Mouse (Mus musculus): ENCODE data around the gene Nrbp1.
"Not testable (repeated sequence)": the region's sequence is repeated elsewhere in the genome, so short reads cannot be mapped to it uniquely, and the experiment has no call there.

Nrbp1 gene

DNA sequence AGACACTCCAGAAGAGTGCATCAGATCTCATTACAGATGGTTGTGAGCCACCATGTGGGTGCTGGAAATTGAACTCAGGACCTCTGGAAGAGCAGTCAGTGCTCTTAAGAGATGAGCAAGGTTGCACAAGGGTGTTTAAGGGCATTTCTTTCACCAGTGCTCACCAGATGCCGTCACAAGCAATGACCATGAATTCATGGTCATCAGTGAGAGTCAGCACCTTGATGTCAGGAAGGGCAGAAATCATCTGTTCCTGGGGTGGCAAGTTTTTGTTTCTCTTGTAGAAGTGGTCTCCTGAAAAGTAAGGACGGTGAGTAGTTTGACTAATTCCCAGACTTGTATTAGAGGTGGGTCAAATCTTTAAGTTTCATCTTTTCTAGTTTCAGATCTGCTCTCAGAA is 36.8 kb upstream of the Nrbp1 start:
- peak in 1 of 2 experiments; percentile 74 for DNase-seq (ENCODE audit: inconsistent age in 2 of 2, low spot score in 1 of 2)

- peak in 1 of 2 experiments; percentile 53 for DNase-seq (ENCODE audit: inconsistent age in 2 of 2, low spot score in 1 of 2)
Observed at GRCm38 (mm10) chr5:31204421-31204820, 36.2 kb upstream of the Nrbp1 start.

DNA sequence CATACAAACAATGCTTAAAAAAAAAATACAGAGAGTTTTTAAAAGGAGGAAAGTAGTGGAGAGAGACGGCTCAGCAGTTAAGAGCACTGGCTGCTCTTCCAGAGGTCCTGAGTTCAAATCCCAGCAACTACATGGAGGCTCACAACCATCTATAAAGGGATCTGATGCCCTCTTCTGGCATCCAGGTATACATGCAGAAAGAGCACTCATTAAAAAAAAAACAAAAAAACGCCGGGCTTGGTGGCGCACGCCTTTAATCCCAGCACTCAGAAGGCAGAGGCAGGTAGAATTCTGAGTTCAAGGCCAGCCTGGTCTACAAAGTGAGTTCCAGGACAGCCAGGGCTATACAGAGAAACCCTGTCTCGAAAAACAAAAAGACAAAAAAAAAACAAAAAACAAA is 24.1 kb upstream of the Nrbp1 start:
- DNase-seq (ENCODE audit: inconsistent age in 2 of 2, low spot score in 1 of 2), result not testable (repeated sequence)

DNA sequence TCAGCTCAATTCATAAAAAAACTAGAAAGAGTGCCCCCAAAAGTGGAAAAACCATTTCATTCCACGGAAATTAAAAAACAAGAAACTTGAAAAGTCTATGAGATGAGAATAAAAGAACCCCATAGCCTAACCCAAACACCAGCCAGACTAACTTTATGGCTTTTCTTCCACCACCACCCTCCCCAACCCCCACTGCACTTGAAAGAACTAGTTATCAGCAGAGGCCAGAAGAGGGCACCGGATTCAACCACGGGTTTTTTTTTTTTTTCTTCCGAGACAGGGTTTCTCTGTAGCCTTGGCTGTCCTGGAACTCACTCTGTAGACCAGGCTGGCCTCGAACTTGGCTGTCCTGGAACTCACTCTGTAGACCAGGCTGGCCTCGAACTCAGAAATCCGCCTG is 22.4 kb upstream of the Nrbp1 start:
- peak in 1 of 2 experiments; percentile 42 for DNase-seq (ENCODE audit: inconsistent age in 2 of 2, low spot score in 1 of 2)

- DNase-seq (ENCODE audit: inconsistent age in 2 of 2, low spot score in 1 of 2), result no peak
Observed at GRCm38 (mm10) chr5:31219070-31219469, 21.6 kb upstream of the Nrbp1 start.

- no peak for DNase-seq (ENCODE audit: inconsistent age in 2 of 2, low spot score in 1 of 2)
Observed at GRCm38 (mm10) chr5:31219474-31219873, 21.2 kb upstream of the Nrbp1 start.

DNA sequence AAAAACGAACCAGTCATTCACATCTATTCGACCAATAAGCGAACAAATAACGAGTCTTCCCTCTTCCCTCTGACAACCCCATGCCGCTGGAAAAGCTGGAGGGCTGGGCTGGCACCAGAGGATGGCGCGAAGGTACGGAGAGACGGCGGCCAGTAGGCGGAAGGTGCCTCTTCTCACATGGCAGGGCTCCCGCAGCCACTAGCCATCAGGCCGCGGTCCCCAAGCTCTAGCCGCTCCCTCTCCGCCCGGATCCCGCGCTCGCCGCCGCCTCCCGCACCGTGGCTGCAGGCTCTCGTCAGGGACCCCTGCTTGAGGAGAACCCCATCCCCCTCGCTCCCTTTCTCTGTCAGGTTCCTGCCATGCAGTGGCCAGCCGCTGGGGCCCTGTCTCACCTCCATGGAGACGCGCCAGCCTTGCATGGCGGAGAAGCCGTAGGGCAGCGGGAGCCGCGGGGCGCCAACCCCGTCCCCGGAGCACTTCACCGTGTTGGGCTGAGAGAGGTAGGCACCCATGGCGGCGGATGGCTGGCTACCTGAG is 20.7 kb upstream of the Nrbp1 start:
- DNase-seq (ENCODE audit: inconsistent age in 2 of 2, low spot score in 1 of 2), result no peak

GRCm38 (mm10) chr5:31220448-31221303 is 20.0 kb upstream of the Nrbp1 start, which contains the start of gene Ppm1g:
Gene Ppm1g (minus strand): TSS chr5:31220687.
- peak; percentile 98 to 99 for DNase-seq (ENCODE audit: inconsistent age in 2 of 2, low spot score in 1 of 2)

- peak; percentile 60 to 81 for DNase-seq (ENCODE audit: inconsistent age in 2 of 2, low spot score in 1 of 2)
Observed at GRCm38 (mm10) chr5:31221304-31221945, 19.2 kb upstream of the Nrbp1 start.

GRCm38 (mm10) chr5:31222696-31223095 is 18.0 kb upstream of the Nrbp1 start:
- no peak for DNase-seq (ENCODE audit: inconsistent age in 2 of 2, low spot score in 1 of 2)

GRCm38 (mm10) chr5:31226641-31227040 is 14.0 kb upstream of the Nrbp1 start:
- DNase-seq (ENCODE audit: inconsistent age in 2 of 2, low spot score in 1 of 2), result no peak

- no peak for DNase-seq (ENCODE audit: inconsistent age in 2 of 2, low spot score in 1 of 2)
Observed at GRCm38 (mm10) chr5:31241522-31242034, 914 bp downstream of the Nrbp1 start.

DNA sequence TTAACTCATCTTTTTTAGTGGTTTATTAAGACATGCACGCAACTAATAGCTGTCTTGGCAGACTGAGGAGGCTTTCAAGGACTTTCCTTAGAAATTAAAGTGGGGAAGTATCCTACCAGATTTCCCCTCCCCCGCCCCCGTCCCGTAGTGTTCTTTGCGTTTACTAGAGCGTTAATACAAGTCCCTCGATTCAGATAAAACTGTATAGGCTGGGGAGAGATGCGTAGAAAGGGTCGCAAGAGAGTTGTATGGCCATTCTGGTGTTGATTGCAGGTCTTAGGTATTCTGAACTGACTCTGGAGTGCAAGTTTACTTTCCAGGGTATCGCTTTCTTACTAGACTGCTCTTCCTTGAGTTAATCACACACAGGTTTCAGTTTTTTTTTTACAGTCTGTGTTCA is 1.5 kb downstream of the Nrbp1 start:
- DNase-seq (ENCODE audit: inconsistent age in 2 of 2, low spot score in 1 of 2), result no peak

- no peak for DNase-seq (ENCODE audit: inconsistent age in 2 of 2, low spot score in 1 of 2)
Observed at GRCm38 (mm10) chr5:31250716-31251115, 10.1 kb downstream of the Nrbp1 start.

DNA sequence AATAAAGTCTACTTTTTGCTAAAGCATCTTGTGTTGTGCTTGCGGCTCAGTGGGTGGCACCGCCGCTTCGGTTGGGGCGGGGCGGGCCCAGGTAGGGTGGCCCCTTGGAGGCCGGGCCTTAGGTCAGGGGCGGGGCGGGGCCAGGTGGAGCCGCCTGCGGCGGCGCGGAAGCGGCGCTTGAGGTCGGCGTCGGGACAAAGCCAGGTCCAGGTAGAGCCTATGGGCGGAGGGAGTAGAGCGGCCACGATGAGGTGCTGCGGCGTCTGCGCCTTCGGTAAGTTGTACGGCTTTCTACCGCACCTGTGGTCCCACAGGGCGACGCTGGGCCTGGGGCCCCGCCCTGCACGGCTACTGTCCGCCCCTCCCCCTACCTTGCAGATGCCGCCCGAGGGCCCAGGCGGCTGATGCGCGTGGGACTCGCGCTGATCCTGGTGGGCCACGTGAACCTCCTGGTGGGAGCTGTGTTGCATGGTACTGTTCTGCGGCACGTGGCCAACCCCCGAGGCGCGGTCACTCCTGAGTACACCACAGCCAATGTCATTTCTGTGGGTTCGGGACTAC is 11.0 kb downstream of the Nrbp1 start, which contains the start of gene Krtcap3:
TSS of gene Krtcap3 (plus strand) at position 151 of the 561 bp plus-strand sequence.
- DNase-seq (ENCODE audit: inconsistent age in 2 of 2, low spot score in 1 of 2), result peak in 1 of 2 experiments; percentile 49

DNA sequence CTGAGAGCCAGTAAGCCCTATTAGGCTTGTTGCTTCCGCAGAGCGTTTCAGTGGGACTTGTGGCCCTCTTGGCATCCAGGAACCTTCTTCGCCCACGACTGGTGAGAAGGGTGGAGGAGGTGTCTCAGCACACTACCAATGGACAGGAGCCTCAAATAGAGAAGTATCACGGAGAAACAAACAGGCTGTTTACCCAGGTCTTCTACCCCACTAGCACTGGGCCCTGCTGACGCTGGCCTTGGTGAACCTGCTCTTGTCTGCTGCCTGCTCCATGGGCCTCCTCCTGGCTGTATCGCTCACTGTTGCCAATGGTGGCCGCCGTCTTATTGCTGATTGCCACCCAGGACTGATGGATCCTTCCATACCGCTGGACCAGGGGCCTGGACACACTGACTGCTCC is 11.5 kb downstream of the Nrbp1 start:
- DNase-seq (ENCODE audit: inconsistent age in 2 of 2, low spot score in 1 of 2), result no peak

- DNase-seq (ENCODE audit: inconsistent age in 2 of 2, low spot score in 1 of 2), result no peak
Observed at GRCm38 (mm10) chr5:31252795-31253545, 12.3 kb downstream of the Nrbp1 start.

DNA sequence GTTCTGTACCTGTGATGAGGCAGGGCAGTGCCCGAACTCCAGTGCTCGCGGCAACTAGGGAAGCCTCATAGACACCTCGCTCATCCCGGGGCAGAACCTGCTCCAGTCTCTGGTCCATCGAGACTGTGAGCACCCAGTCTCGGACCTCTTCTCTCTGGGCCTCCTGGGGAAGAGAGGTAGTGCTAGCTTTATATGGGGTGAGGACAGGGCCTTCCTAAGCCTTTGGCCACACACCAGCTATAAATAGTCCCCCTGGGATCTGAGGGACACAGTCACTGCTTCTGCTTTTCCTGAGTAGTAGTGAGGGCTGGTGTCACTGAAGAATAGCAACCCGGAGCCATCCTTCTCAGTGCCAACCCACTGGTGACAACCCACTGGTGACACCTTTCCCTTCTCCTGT is 13.1 kb downstream of the Nrbp1 start:
- DNase-seq (ENCODE audit: inconsistent age in 2 of 2, low spot score in 1 of 2), result no peak

DNA sequence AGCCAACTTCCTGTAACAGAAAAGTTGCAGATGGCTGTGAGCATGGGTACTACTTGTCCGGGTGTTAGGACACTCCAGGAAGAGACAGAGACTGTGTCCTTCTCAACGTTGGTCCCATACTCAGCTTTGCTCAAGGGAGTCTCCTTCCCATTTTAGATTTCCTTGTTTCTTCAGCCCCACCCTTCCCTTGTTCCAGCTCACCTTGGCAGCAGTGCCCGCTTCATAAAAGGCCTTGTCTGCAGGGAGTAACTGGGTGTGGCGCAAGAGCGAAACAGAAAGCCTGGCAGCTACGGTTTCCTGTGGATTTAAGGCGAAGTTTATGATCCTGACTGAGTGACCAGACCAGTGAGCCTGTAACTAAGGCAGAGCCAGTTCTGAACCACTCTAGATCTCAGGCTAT is 13.8 kb downstream of the Nrbp1 start:
- DNase-seq (ENCODE audit: inconsistent age in 2 of 2, low spot score in 1 of 2), result peak in 1 of 2 experiments; percentile 76

DNA sequence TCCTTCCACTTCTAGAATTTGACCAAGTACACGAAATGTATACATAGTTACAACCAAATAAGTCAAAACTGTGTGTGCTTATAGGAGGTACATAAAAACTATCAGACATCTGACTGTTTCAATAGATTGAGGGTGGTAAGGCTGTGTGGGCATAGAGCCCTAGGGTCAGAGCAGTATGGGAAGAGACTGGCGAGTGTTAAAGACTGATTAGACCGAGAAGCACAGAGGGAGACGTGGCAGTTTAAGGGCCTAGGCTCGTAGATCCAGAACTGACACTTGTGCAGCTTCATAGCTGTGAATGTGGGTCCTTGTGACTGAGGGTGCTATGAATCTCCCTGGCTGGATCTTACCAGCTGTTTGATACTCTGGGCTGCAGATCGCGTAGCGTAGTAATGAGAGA is 14.2 kb downstream of the Nrbp1 start:
- DNase-seq (ENCODE audit: inconsistent age in 2 of 2, low spot score in 1 of 2), result no peak

DNA sequence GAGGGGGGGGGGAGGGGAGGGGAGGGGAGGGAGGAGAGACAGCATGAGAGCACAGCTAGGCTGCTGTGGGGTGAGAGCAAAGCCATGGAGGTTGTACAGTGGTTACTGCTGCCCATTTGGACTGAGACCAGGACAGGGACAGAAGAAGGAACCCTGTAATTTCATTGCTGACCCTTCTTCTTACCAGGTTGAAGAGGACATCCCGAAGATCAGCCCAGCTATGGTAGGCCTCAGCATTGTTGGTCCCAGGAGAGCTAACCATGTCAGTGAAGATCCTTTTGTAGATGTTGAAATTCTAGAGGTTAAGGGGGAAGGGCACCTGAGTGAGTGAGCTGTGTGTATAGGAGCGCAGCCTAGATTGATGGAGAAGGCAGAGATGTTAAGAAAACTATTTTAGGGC is 14.7 kb downstream of the Nrbp1 start:
- DNase-seq (ENCODE audit: inconsistent age in 2 of 2, low spot score in 1 of 2), result no peak
